Mouse (Mus musculus) heart, embryonic 15.5 days (tissue): ENCODE measurements at regions not wholly inside any gene's neighbourhood (a gene's known extent, or its start where the extent isn't known, plus 50 kb on each side); places are given as distances from the start of the nearest gene placed in this dataset.
A peak's percentile ranks its signal among the peaks of the same experiment; 100 is the strongest.

Experiments
- ATAC-seq: fragments of 200-750 bp; cut with Nextera tagmentation; replicated peaks from 2 replicates; pipeline ENCODE4 v1.8.0; 2017; ENCODE audit warnings: low read depth, moderate TSS enrichment; ENCODE audit not compliant: insufficient number of reproducible peaks, insufficient read depth, low FRiP score
- H3K27ac ChIP-seq: fragments of 300-500 bp; sonication (generic); 2 replicates; pipeline ENCODE4 v1.5.1; 2015; ENCODE audit warnings: mild to moderate bottlenecking, inconsistent platforms
- H3K27me3 ChIP-seq: fragments of 300-500 bp; sonication (generic); 2 replicates; pipeline ENCODE4 v1.6.1; 2015; ENCODE audit warnings: inconsistent platforms
- H3K36me3 ChIP-seq: fragments of 300-500 bp; sonication (generic); 2 replicates; pipeline ENCODE4 v1.6.1; 2015; ENCODE audit warnings: mild to moderate bottlenecking, inconsistent platforms
- H3K4me1 ChIP-seq: fragments of 300-500 bp; sonication (generic); replicated peaks from 2 replicates; pipeline ENCODE4 v1.6.1; 2015; ENCODE audit warnings: inconsistent platforms
- H3K4me2 ChIP-seq: fragments of 300-500 bp; sonication (generic); 2 replicates; pipeline ENCODE4 v1.6.1; 2015; ENCODE audit warnings: inconsistent platforms, mild to moderate bottlenecking, moderate library complexity
- H3K4me3 ChIP-seq: fragments of 300-500 bp; sonication (generic); 2 replicates; pipeline ENCODE4 v1.5.1; 2015; ENCODE audit warnings: mild to moderate bottlenecking, inconsistent platforms
- H3K9ac ChIP-seq: fragments of 300-500 bp; sonication (generic); 2 replicates; pipeline ENCODE4 v1.6.1; 2015; ENCODE audit warnings: mild to moderate bottlenecking, inconsistent platforms
- H3K9me3 ChIP-seq: fragments of 300-500 bp; sonication (generic); replicated peaks from 2 replicates; pipeline ENCODE4 v1.6.1; 2016; ENCODE audit warnings: inconsistent platforms
- WGBS: fragments of 180-500 bp; shearing (Covaris S2); methylation state at CpG from one replicate; pipeline ENCODE4 v1.1.7; 2015; ENCODE audit warnings: mixed read lengths; 5-methylcytosine and 5-hydroxymethylcytosine counted together

- no peak overlapping the region for H3K4me2 ChIP-seq
- 40% methylated on average over 2 of the region's 2 CpGs for WGBS
- H3K36me3 ChIP-seq = no peaks in the 10 kb centered on the region
These were observed 294.2 kb upstream of the Gria1 start for GRCm38 (mm10) chr11:56716953-56717352.

GRCm38 (mm10) chr11:56725141-56725540, 286.0 kb upstream of the Gria1 start:
- Histone ChIP-seq H3K4me1 (no peaks in the 10 kb centered on the region), H3K27me3 (no peaks in the 10 kb centered on the region), H3K4me2 (no peak overlapping the region), H3K9me3 (no peaks in the 10 kb centered on the region), H3K27ac (no peak overlapping the region), H3K36me3 (no peaks in the 10 kb centered on the region), H3K9ac (no peak overlapping the region), H3K4me3 (no peak overlapping the region)
- no peak for ATAC-seq
- 54% methylated on average over 3 of the region's 3 CpGs for WGBS

More at GRCm38 (mm10) chr11:56716953-56717352, 294.2 kb upstream of the Gria1 start:
- H3K9ac ChIP-seq = no peak overlapping the region
- no peak overlapping the region for H3K4me3 ChIP-seq
- no peaks in the 10 kb centered on the region for H3K4me1 ChIP-seq
- no peak for ATAC-seq
- no peaks in the 10 kb centered on the region for H3K9me3 ChIP-seq
- no peaks in the 10 kb centered on the region for H3K27me3 ChIP-seq
- H3K27ac ChIP-seq = no peak overlapping the region

- Histone ChIP-seq H3K9me3 (no peaks in the 10 kb centered on the region), H3K27me3 (no peaks in the 10 kb centered on the region), H3K27ac (no peak overlapping the region), H3K4me1 (no peaks in the 10 kb centered on the region), H3K4me2 (no peak overlapping the region), H3K36me3 (no peaks in the 10 kb centered on the region), H3K9ac (no peak overlapping the region), H3K4me3 (no peak overlapping the region)
- no peak for ATAC-seq
These were observed 285.0 kb upstream of the Gria1 start for GRCm38 (mm10) chr11:56726161-56726560.

- Histone ChIP-seq H3K4me2 (no peak overlapping the region), H3K4me1 (no peaks in the 10 kb centered on the region), H3K36me3 (no peaks in the 10 kb centered on the region), H3K9ac (no peak overlapping the region), H3K4me3 (no peak overlapping the region), H3K27me3 (no peaks in the 10 kb centered on the region), H3K9me3 (no peaks in the 10 kb centered on the region), H3K27ac (no peak overlapping the region)
- 57% methylated on average over 4 of the region's 4 CpGs for WGBS
- ATAC-seq = no peak
These were observed 283.6 kb upstream of the Gria1 start for GRCm38 (mm10) chr11:56727556-56727955.

- H3K36me3 ChIP-seq = no peaks in the 10 kb centered on the region
- 50% methylated on average over 6 of the region's 6 CpGs for WGBS
- H3K9ac ChIP-seq = no peak overlapping the region
- H3K27ac ChIP-seq = no peak overlapping the region
- no peak overlapping the region for H3K4me2 ChIP-seq
- no peaks in the 10 kb centered on the region for H3K4me1 ChIP-seq
- no peak for ATAC-seq
- H3K4me3 ChIP-seq = no peak overlapping the region
- no peaks in the 10 kb centered on the region for H3K9me3 ChIP-seq
- no peaks in the 10 kb centered on the region for H3K27me3 ChIP-seq
These were observed 282.8 kb upstream of the Gria1 start for GRCm38 (mm10) chr11:56728204-56729002.

GRCm38 (mm10) chr11:56741857-56742256, 269.3 kb upstream of the Gria1 start:
- Histone ChIP-seq H3K4me2 (no peak overlapping the region), H3K9ac (no peak overlapping the region), H3K36me3 (no peaks in the 10 kb centered on the region), H3K9me3 (no peaks in the 10 kb centered on the region), H3K4me3 (no peak overlapping the region), H3K27me3 (no peaks in the 10 kb centered on the region), H3K27ac (no peak overlapping the region), H3K4me1 (no peaks in the 10 kb centered on the region)
- no peak for ATAC-seq
- 62% methylated on average over 2 of the region's 2 CpGs for WGBS

GRCm38 (mm10) chr11:56750032-56750431, 261.2 kb upstream of the Gria1 start:
- peaks cover 9% of the 10 kb centered on the region; the same call in 1 of the 2 replicates for H3K4me1 ChIP-seq
- H3K9ac ChIP-seq = no peak overlapping the region
- H3K9me3 ChIP-seq = no peaks in the 10 kb centered on the region
- no peak overlapping the region for H3K4me3 ChIP-seq
- ATAC-seq = no peak
- H3K27ac ChIP-seq = no peak overlapping the region
- WGBS = 34% methylated on average over 5 of the region's 5 CpGs
- H3K27me3 ChIP-seq = no peaks in the 10 kb centered on the region
- no peak overlapping the region for H3K4me2 ChIP-seq
- H3K36me3 ChIP-seq = no peaks in the 10 kb centered on the region

GRCm38 (mm10) chr11:56750639-56751038, 260.5 kb upstream of the Gria1 start:
- no peak overlapping the region for H3K4me2 ChIP-seq
- no peaks in the 10 kb centered on the region for H3K27me3 ChIP-seq
- H3K4me3 ChIP-seq = no peak overlapping the region
- H3K36me3 ChIP-seq = no peaks in the 10 kb centered on the region
- no peak overlapping the region for H3K9ac ChIP-seq
- no peak overlapping the region for H3K27ac ChIP-seq
- no peaks in the 10 kb centered on the region for H3K9me3 ChIP-seq
- peaks cover 9% of the 10 kb centered on the region; the same call in 1 of the 2 replicates for H3K4me1 ChIP-seq
- no peak for ATAC-seq
- WGBS = 46% methylated on average over 8 of the region's 8 CpGs

GRCm38 (mm10) chr11:56751918-56752317, 259.3 kb upstream of the Gria1 start:
- peak; percentile 75 for ATAC-seq
- Histone ChIP-seq H3K27ac (peak overlapping the region; percentile 27; the same call in 1 of the 2 replicates), H3K4me1 (peaks cover 9% of the 10 kb centered on the region; the same call in 1 of the 2 replicates), H3K9ac (no peak overlapping the region), H3K9me3 (no peaks in the 10 kb centered on the region), H3K27me3 (no peaks in the 10 kb centered on the region), H3K4me3 (no peak overlapping the region), H3K36me3 (no peaks in the 10 kb centered on the region), H3K4me2 (no peak overlapping the region)
- 34% methylated on average over 5 of the region's 5 CpGs for WGBS

GRCm38 (mm10) chr11:56753699-56754098, 257.5 kb upstream of the Gria1 start:
- no peaks in the 10 kb centered on the region for H3K27me3 ChIP-seq
- no peak overlapping the region for H3K4me2 ChIP-seq
- no peak for ATAC-seq
- 88% methylated on average over 3 of the region's 3 CpGs for WGBS
- H3K4me1 ChIP-seq = peaks cover 9% of the 10 kb centered on the region; the same call in 1 of the 2 replicates
- no peak overlapping the region for H3K27ac ChIP-seq
- H3K9me3 ChIP-seq = no peaks in the 10 kb centered on the region
- H3K9ac ChIP-seq = no peak overlapping the region
- no peaks in the 10 kb centered on the region for H3K36me3 ChIP-seq
- no peak overlapping the region for H3K4me3 ChIP-seq

GRCm38 (mm10) chr11:56760474-56760873, 250.7 kb upstream of the Gria1 start:
- Histone ChIP-seq H3K27me3 (no peaks in the 10 kb centered on the region), H3K4me1 (no peaks in the 10 kb centered on the region), H3K36me3 (no peaks in the 10 kb centered on the region), H3K4me3 (no peak overlapping the region), H3K9ac (no peak overlapping the region), H3K27ac (no peak overlapping the region), H3K9me3 (no peaks in the 10 kb centered on the region), H3K4me2 (no peak overlapping the region)
- WGBS = 88% methylated on average over 2 of the region's 2 CpGs
- no peak for ATAC-seq

GRCm38 (mm10) chr11:56762467-56763120, 248.6 kb upstream of the Gria1 start:
- Histone ChIP-seq H3K27ac (no peak overlapping the region), H3K4me1 (no peaks in the 10 kb centered on the region)
- 52% methylated on average over 5 of the region's 5 CpGs for WGBS

More at GRCm38 (mm10) chr11:56762467-56763120, 248.6 kb upstream of the Gria1 start:
- Histone ChIP-seq H3K9ac (no peak overlapping the region), H3K27me3 (no peaks in the 10 kb centered on the region), H3K9me3 (no peaks in the 10 kb centered on the region), H3K4me2 (no peak overlapping the region), H3K36me3 (no peaks in the 10 kb centered on the region), H3K4me3 (no peak overlapping the region)
- ATAC-seq = no peak
